Mouse (Mus musculus) urinary bladder, postnatal 36 days (tissue): ENCODE data around the gene Ptpn18.
"Not testable (repeated sequence)": the region's sequence is repeated elsewhere in the genome, so short reads cannot be mapped to it uniquely, and the experiment has no call there.

Source experiments
- DNase-seq, 2 experiments: peaks; one replicate each; pipeline ENCODE4 v3.0.0; 2022; ENCODE audit warnings: low spot score in 2 of 2, mixed read lengths in 1 of 2

Gene Ptpn18

GRCm38 (mm10) chr1:34517297-34517696 is 57.7 kb downstream of the Ptpn18 start:
- not testable (repeated sequence) for DNase-seq

- DNase-seq = not testable (repeated sequence)
Observed at GRCm38 (mm10) chr1:34517797-34518196, 58.2 kb downstream of the Ptpn18 start.

GRCm38 (mm10) chr1:34518259-34518658 is 58.7 kb downstream of the Ptpn18 start:
- DNase-seq = no peak

GRCm38 (mm10) chr1:34522205-34522849 is 62.8 kb downstream of the Ptpn18 start:
- DNase-seq = no peak

- no peak for DNase-seq
Observed at GRCm38 (mm10) chr1:34522850-34523244, 63.3 kb downstream of the Ptpn18 start.

GRCm38 (mm10) chr1:34523647-34524046 is 64.1 kb downstream of the Ptpn18 start:
- no peak for DNase-seq
